9 mouse cellular contexts compared by ENCODE assay signal in genomic region chr13:61241076-61241947, GRCm38 (mm10). TPM values are rescaled to one million over a fixed set of nuclear protein-coding genes. Genes with fewer than 3 reads are reported as not detected.
DNase-seq lines count a peak whose midpoint lies in the region; ATAC-seq and TF ChIP-seq lines count a peak whose summit lies in the region.
"Had no signal": no experiment of that assay in that cellular context is flagged by ENCODE, and none has a peak within 500 bp of the region (broad histone marks: within the 10 kb centered on the region; RNA-seq: fewer than 3 reads in every experiment).

No protein-coding gene starts in this region.

- no peaks in the 10 kb centered on the region for H3K4me1 ChIP-seq in liver, embryonic 12.5 days
- no peaks in the 10 kb centered on the region for H3K4me1 ChIP-seq in embryonic facial prominence, embryonic 14.5 days (ENCODE audit: control insufficient read depth, insufficient read depth, low read length)
- no peaks in the 10 kb centered on the region for H3K4me1 ChIP-seq in limb, embryonic 14.5 days (ENCODE audit: control insufficient read depth, insufficient read depth, low read length)

- ATAC-seq in liver, embryonic 12.5 days: no peak
- ATAC-seq in embryonic facial prominence, embryonic 14.5 days (ENCODE audit: low read depth): no peak
- no peak for ATAC-seq in limb, embryonic 14.5 days (ENCODE audit: low FRiP score, low read depth)

- H3K27ac ChIP-seq in liver, embryonic 12.5 days: no peak overlapping the region
- H3K27ac ChIP-seq in embryonic facial prominence, embryonic 14.5 days (replicated peaks; ENCODE audit: low read depth, low read length): no peak overlapping the region
- no peak overlapping the region for H3K27ac ChIP-seq in limb, embryonic 14.5 days (replicated peaks; ENCODE audit: low read depth, low read length)

- 45% methylated on average over 13 of the region's 13 CpGs for WGBS in liver, embryonic 12.5 days (ENCODE audit: insufficient replicate concordance)
- WGBS in embryonic facial prominence, embryonic 14.5 days: 63% methylated on average over 13 of the region's 13 CpGs
- WGBS in limb, embryonic 14.5 days: 55% methylated on average over 13 of the region's 13 CpGs

- TF ChIP-seq POLR2A in limb, embryonic 14.5 days (IDR thresholded peaks at IDR 0.05; ENCODE audit: borderline replicate concordance, extremely low read depth, insufficient read depth, insufficient read length): no peak

- H3K4me3 ChIP-seq in liver, embryonic 12.5 days: no peak overlapping the region
- no peak overlapping the region for H3K4me3 ChIP-seq in embryonic facial prominence, embryonic 14.5 days (ENCODE audit: low read depth, low read length)
- H3K4me3 ChIP-seq in limb, embryonic 14.5 days (replicated peaks; ENCODE audit: low read length): no peak overlapping the region

- H3K4me2 ChIP-seq in liver, embryonic 12.5 days: no peak overlapping the region
- no peak overlapping the region for H3K4me2 ChIP-seq in embryonic facial prominence, embryonic 14.5 days (ENCODE audit: low read depth, low read length)
- no peak overlapping the region for H3K4me2 ChIP-seq in limb, embryonic 14.5 days (replicated peaks; ENCODE audit: low read depth, low read length, severe bottlenecking)

- no peaks in the 10 kb centered on the region for H3K36me3 ChIP-seq in liver, embryonic 12.5 days
- no peaks in the 10 kb centered on the region for H3K36me3 ChIP-seq in embryonic facial prominence, embryonic 14.5 days (ENCODE audit: control insufficient read depth, insufficient read depth, low read length)
- H3K36me3 ChIP-seq in limb, embryonic 14.5 days (ENCODE audit: control insufficient read depth, insufficient read depth, low read length): no peaks in the 10 kb centered on the region

- peak; percentile 66 for DNase-seq in liver
- peak; percentile 12 for DNase-seq in adrenal gland, adult 8-10 months
- DNase-seq in embryonic facial prominence, embryonic 14.5 days (ENCODE audit: low spot score): peak; percentile 46
- peak; percentile 66 for DNase-seq in kidney, adult 9 months
- DNase-seq in limb, embryonic 14.5 days (ENCODE audit: low spot score): peak; percentile 18
- DNase-seq in retina, adult 2 months (ENCODE audit: low read depth, low spot score): peak; percentile 9
- peak; percentile 37 to 41 for DNase-seq in thymus, postnatal 36 days

- no peak overlapping the region for H3K9ac ChIP-seq in liver, embryonic 12.5 days
- H3K9ac ChIP-seq in embryonic facial prominence, embryonic 14.5 days (ENCODE audit: low read depth, low read length): no peak overlapping the region
- no peak overlapping the region for H3K9ac ChIP-seq in limb, embryonic 14.5 days (ENCODE audit: low read depth, low read length, severe bottlenecking)

- H3K27me3 ChIP-seq in liver, embryonic 12.5 days (replicated peaks): no peaks in the 10 kb centered on the region
- no peaks in the 10 kb centered on the region for H3K27me3 ChIP-seq in embryonic facial prominence, embryonic 14.5 days (replicated peaks; ENCODE audit: control insufficient read depth, insufficient read depth, low read length)
- no peaks in the 10 kb centered on the region for H3K27me3 ChIP-seq in limb, embryonic 14.5 days (ENCODE audit: control insufficient read depth, insufficient read depth, low read length)

- H3K9me3 ChIP-seq in liver, embryonic 12.5 days (replicated peaks): no peaks in the 10 kb centered on the region
- H3K9me3 ChIP-seq in embryonic facial prominence, embryonic 14.5 days (ENCODE audit: control insufficient read depth, low read length): 0 out of 2 replicates have a peak, but pooled peaks cover 4% of the 10 kb centered on the region
- H3K9me3 ChIP-seq in limb, embryonic 14.5 days (ENCODE audit: control insufficient read depth, low read length): no peaks in the 10 kb centered on the region

RNA-seq across cellular contexts. Expression of gene Cts8, which starts 13.8 kb away (rescaled TPM):
- not detected in 2 replicates for polyA plus RNA-seq in liver, embryonic 12.5 days (2016; fragmentation: Nextera tagmentation; extraction: Ambion mirVana)
- not detected for total RNA-seq in adrenal gland, adult 8-10 months (2022)
- not detected in 2 replicates for polyA plus RNA-seq in embryonic facial prominence, embryonic 14.5 days (2014; fragmentation: Nextera tagmentation; extraction: Ambion mirVana)
- not detected in 2 replicates for polyA plus RNA-seq in limb, embryonic 14.5 days (2012; rRNA removed)
- polyA plus RNA-seq in limb, embryonic 14.5 days (2014; fragmentation: Nextera tagmentation; extraction: Ambion mirVana): not detected in 2 replicates
- polyA plus RNA-seq: neural tube, embryonic 14.5 days had no signal

RNA-seq across cellular contexts. Expression of gene Cts6, which starts 38.1 kb away (rescaled TPM):
- not detected in 2 replicates for polyA plus RNA-seq in liver, embryonic 12.5 days (2016; fragmentation: Nextera tagmentation; extraction: Ambion mirVana)
- not detected for total RNA-seq in adrenal gland, adult 8-10 months (2022)
- polyA plus RNA-seq in embryonic facial prominence, embryonic 14.5 days (2014; fragmentation: Nextera tagmentation; extraction: Ambion mirVana): not detected in 2 replicates
- not detected in 2 replicates for polyA plus RNA-seq in limb, embryonic 14.5 days (2012; rRNA removed)
- not detected in 2 replicates for polyA plus RNA-seq in limb, embryonic 14.5 days (2014; fragmentation: Nextera tagmentation; extraction: Ambion mirVana)
- polyA plus RNA-seq: neural tube, embryonic 14.5 days had no signal

RNA-seq across cellular contexts. Expression of gene Gm49398, which starts 47.3 kb away (rescaled TPM):
- polyA plus RNA-seq in liver, embryonic 12.5 days (2016; fragmentation: Nextera tagmentation; extraction: Ambion mirVana): not detected in 2 replicates
- total RNA-seq in adrenal gland, adult 8-10 months (2022): not detected
- not detected in 2 replicates for polyA plus RNA-seq in embryonic facial prominence, embryonic 14.5 days (2014; fragmentation: Nextera tagmentation; extraction: Ambion mirVana)
- polyA plus RNA-seq in limb, embryonic 14.5 days (2012; rRNA removed): not detected in 2 replicates
- polyA plus RNA-seq in limb, embryonic 14.5 days (2014; fragmentation: Nextera tagmentation; extraction: Ambion mirVana): not detected in 2 replicates
- polyA plus RNA-seq: neural tube, embryonic 14.5 days had no signal

Comparison
In these comparisons a context has a peak if more than half of its experiments do, and no peak if none do; other contexts are left out.
1. DNase-seq: peak in every context shown above with its lines; median percentile 66 in liver; 66 in kidney, adult 9 months; 46 in embryonic facial prominence, embryonic 14.5 days; 39 in thymus, postnatal 36 days; 18 in limb, embryonic 14.5 days; 12 in adrenal gland, adult 8-10 months; 9 in retina, adult 2 months.